ENCODE assay signal across 8 mouse cellular contexts in genomic region chr11:94474544-94474910, GRCm38 (mm10). TPM values are rescaled to one million over a fixed set of nuclear protein-coding genes. Genes with fewer than 3 reads are reported as not detected.
A peak's percentile ranks its signal among the peaks of the same experiment; 100 is the strongest.
DNase-seq lines count a peak whose midpoint lies in the region; ATAC-seq and TF ChIP-seq lines count a peak whose summit lies in the region.

No protein-coding gene starts in this region.

- TF ChIP-seq POLR2A in heart, adult 2 months (IDR thresholded peaks at IDR 0.05; ENCODE audit: insufficient read depth, low read depth, low read length): no peak
- TF ChIP-seq POLR2A in thymus, adult 2 months (IDR thresholded peaks at IDR 0.05; ENCODE audit: control insufficient read depth, extremely low read depth, insufficient read depth, low read length, poor library complexity): no peak

- H3K4me2 ChIP-seq in liver, embryonic 12.5 days: peak overlapping the region; percentile 76
- H3K4me2 ChIP-seq in stomach, postnatal 0 days (replicated peaks; ENCODE audit: low read depth): peak overlapping the region; percentile 92

- intact Hi-C loops in heart, adult 2 months (cut with DNase I): no loop called here
- intact Hi-C loops in heart, postnatal 36 days (cut with DNase I): no loop called here

- TF ChIP-seq CTCF in heart, adult 2 months (IDR thresholded peaks at IDR 0.05): no peak
- TF ChIP-seq CTCF in thymus, adult 2 months (IDR thresholded peaks at IDR 0.05; ENCODE audit: borderline replicate concordance, control insufficient read depth, extremely low read depth, insufficient read depth, low read length, poor library complexity): no peak
- no peak for TF ChIP-seq CTCF in stomach, postnatal 0 days (IDR thresholded peaks at IDR 0.05; ENCODE audit: low read depth)

- peaks cover 3% of the 10 kb centered on the region; the same call in 1 of the 2 replicates for H3K27me3 ChIP-seq in heart, adult 2 months (ENCODE audit: control insufficient read depth, insufficient read depth, low read length)
- peaks cover 26% of the 10 kb centered on the region for H3K27me3 ChIP-seq in thymus, adult 2 months (ENCODE audit: control insufficient read depth, insufficient read depth, low read length)
- H3K27me3 ChIP-seq in liver, embryonic 12.5 days (replicated peaks): peaks cover 100% of the 10 kb centered on the region
- peaks cover 7% of the 10 kb centered on the region; the same call in 1 of the 2 replicates for H3K27me3 ChIP-seq in stomach, postnatal 0 days (ENCODE audit: control insufficient read depth, insufficient read depth, low read length)

- no peaks in the 10 kb centered on the region for H3K9me3 ChIP-seq in liver, embryonic 12.5 days (replicated peaks)
- H3K9me3 ChIP-seq in stomach, postnatal 0 days (ENCODE audit: control insufficient read depth, low read length): no peaks in the 10 kb centered on the region

- no peak for DNase-seq in heart, adult 2 months
- no peak for DNase-seq in heart, postnatal 36 days
- no peak for DNase-seq in thymus, adult 2 months
- DNase-seq in thymus, postnatal 10 days (ENCODE audit: low spot score in 2 of 2): no peak
- DNase-seq in stomach, postnatal 0 days (ENCODE audit: low spot score): no peak
- DNase-seq in thymus, postnatal 36 days: no peak

- no peaks in the 10 kb centered on the region for H3K36me3 ChIP-seq in heart, adult 2 months (ENCODE audit: control insufficient read depth, insufficient read depth, low read length)
- no peaks in the 10 kb centered on the region for H3K36me3 ChIP-seq in thymus, adult 2 months (ENCODE audit: control insufficient read depth, insufficient read depth, low read length)
- no peaks in the 10 kb centered on the region for H3K36me3 ChIP-seq in liver, embryonic 12.5 days
- no peaks in the 10 kb centered on the region for H3K36me3 ChIP-seq in stomach, postnatal 0 days (ENCODE audit: control insufficient read depth, insufficient read depth, low read length)

- no peak for TF ChIP-seq EP300 in heart, adult 2 months (IDR thresholded peaks at IDR 0.05; ENCODE audit: insufficient read depth, low read depth, low read length)
- no peak for TF ChIP-seq EP300 in stomach, postnatal 0 days (optimal IDR thresholded peaks at IDR 0.05)

- H3K9ac ChIP-seq in heart, adult 2 months (ENCODE audit: low read depth, low read length): no peak overlapping the region
- no peak overlapping the region for H3K9ac ChIP-seq in liver, embryonic 12.5 days
- H3K9ac ChIP-seq in stomach, postnatal 0 days (ENCODE audit: low read length): no peak overlapping the region

- H3K4me3 ChIP-seq in heart, adult 2 months: peak overlapping the region; percentile 60
- H3K4me3 ChIP-seq in thymus, adult 2 months (ENCODE audit: control insufficient read depth, insufficient read depth, low read length): peak overlapping the region; percentile 6
- H3K4me3 ChIP-seq in liver, embryonic 12.5 days: peak overlapping the region; percentile 52
- H3K4me3 ChIP-seq in stomach, postnatal 0 days (ENCODE audit: low read depth, low read length): peak overlapping the region; percentile 61

- ATAC-seq in liver, embryonic 12.5 days: peak; percentile 14; the same call in 1 of the 2 replicates
- no peak; the same call in 1 of the 2 replicates for ATAC-seq in stomach, postnatal 0 days (ENCODE audit: low FRiP score, low TSS enrichment)
- ATAC-seq in CD4-positive, CD25-positive, alpha-beta regulatory T cell, adult 4 months: no peak

- H3K79me2 ChIP-seq in heart, adult 2 months (replicated peaks; ENCODE audit: control insufficient read depth, insufficient read depth, low read length): no peaks in the 10 kb centered on the region

- H3K4me1 ChIP-seq in heart, adult 2 months (ENCODE audit: control insufficient read depth, insufficient read depth, low read length): no peaks in the 10 kb centered on the region
- H3K4me1 ChIP-seq in thymus, adult 2 months (replicated peaks; ENCODE audit: control insufficient read depth, insufficient read depth, low read length): peaks cover 17% of the 10 kb centered on the region
- H3K4me1 ChIP-seq in liver, embryonic 12.5 days: peaks cover 25% of the 10 kb centered on the region
- H3K4me1 ChIP-seq in stomach, postnatal 0 days (replicated peaks; ENCODE audit: control insufficient read depth, insufficient read depth): peaks cover 2% of the 10 kb centered on the region

- 2% methylated on average over 11 of the region's 11 CpGs for whole genome bisulfite sequencing in heart, adult 2 months
- 2% methylated on average over 11 of the region's 11 CpGs for WGBS in thymus, adult 2 months
- 5% methylated on average over 11 of the region's 11 CpGs for WGBS in liver, embryonic 12.5 days (ENCODE audit: insufficient replicate concordance)
- WGBS in stomach, postnatal 0 days: 3% methylated on average over 11 of the region's 11 CpGs

- H3K27ac ChIP-seq in heart, adult 2 months: no peak overlapping the region
- no peak overlapping the region for H3K27ac ChIP-seq in thymus, adult 2 months (ENCODE audit: control insufficient read depth, insufficient read depth, low read length)
- H3K27ac ChIP-seq in liver, embryonic 12.5 days: no peak overlapping the region
- no peak overlapping the region for H3K27ac ChIP-seq in stomach, postnatal 0 days (replicated peaks)

RNA-seq across cellular contexts. Expression of gene Cacna1g, which starts 0.5 kb away (rescaled TPM):
- total RNA-seq in heart, adult 2 months (2021): 10 to 100 TPM; 12.2 to 12.9 TPM
- 63.3 and 64.4 TPM in 2 replicates for polyA plus RNA-seq in heart, adult 2 months (2012; rRNA removed)
- total RNA-seq in heart, postnatal 36 days (2021): 10 to 100 TPM; 13.8 to 14.2 TPM
- 2.3 and 6.5 TPM in 2 replicates for polyA plus RNA-seq in thymus, adult 2 months (2012; rRNA removed)
- polyA plus RNA-seq in liver, embryonic 12.5 days (2016; fragmentation: Nextera tagmentation; extraction: Ambion mirVana): 2.5 and 3.2 TPM in 2 replicates
- 1.8 and 2.0 TPM in 2 replicates for polyA plus RNA-seq in stomach, postnatal 0 days (2015; fragmentation: Nextera tagmentation; extraction: Ambion mirVana)
- polyA plus RNA-seq in CD4-positive, CD25-positive, alpha-beta regulatory T cell, adult 4 months (2017; shearing (Covaris generic)): not detected

RNA-seq across cellular contexts. Expression of gene Spata20, which starts 11.5 kb away (rescaled TPM):
- total RNA-seq in heart, adult 2 months (2021): under 1 TPM; 0.23 to 0.52 TPM
- polyA plus RNA-seq in heart, adult 2 months (2012; rRNA removed): 1.3 and 1.5 TPM in 2 replicates
- under 1 TPM; 0.42 to 0.62 TPM for total RNA-seq in heart, postnatal 36 days (2021)
- polyA plus RNA-seq in thymus, adult 2 months (2012; rRNA removed): 0.04 and 0.39 TPM in 2 replicates
- polyA plus RNA-seq in liver, embryonic 12.5 days (2016; fragmentation: Nextera tagmentation; extraction: Ambion mirVana): not detected in 2 replicates
- 0.05 and 0.18 TPM in 2 replicates for polyA plus RNA-seq in stomach, postnatal 0 days (2015; fragmentation: Nextera tagmentation; extraction: Ambion mirVana)
- polyA plus RNA-seq in CD4-positive, CD25-positive, alpha-beta regulatory T cell, adult 4 months (2017; shearing (Covaris generic)): not detected

RNA-seq across cellular contexts. Expression of gene Epn3, which starts 25.2 kb away (rescaled TPM):
- total RNA-seq in heart, adult 2 months (2021): 10 to 100 TPM; 28.4 to 31.9 TPM
- polyA plus RNA-seq in heart, adult 2 months (2012; rRNA removed): 12.6 and 25.7 TPM in 2 replicates
- 10 to 100 TPM; 26.7 to 31.2 TPM for total RNA-seq in heart, postnatal 36 days (2021)
- 1.8 and 3.3 TPM in 2 replicates for polyA plus RNA-seq in thymus, adult 2 months (2012; rRNA removed)
- not detected in 2 replicates for polyA plus RNA-seq in liver, embryonic 12.5 days (2016; fragmentation: Nextera tagmentation; extraction: Ambion mirVana)
- 53.4 and 60.1 TPM in 2 replicates for polyA plus RNA-seq in stomach, postnatal 0 days (2015; fragmentation: Nextera tagmentation; extraction: Ambion mirVana)
- not detected for polyA plus RNA-seq in CD4-positive, CD25-positive, alpha-beta regulatory T cell, adult 4 months (2017; shearing (Covaris generic))

RNA-seq across cellular contexts. Expression of gene Mycbpap, which starts 47.0 kb away (rescaled TPM):
- 1 to 10 TPM in 1 of 2 experiments, under 1 TPM in 1; 0.89 to 1.1 TPM for total RNA-seq in heart, adult 2 months (2021)
- 0.32 and 0.72 TPM in 2 replicates for polyA plus RNA-seq in heart, adult 2 months (2012; rRNA removed)
- 1 to 10 TPM in 1 of 2 experiments, under 1 TPM in 1; 0.89 to 1.3 TPM for total RNA-seq in heart, postnatal 36 days (2021)
- polyA plus RNA-seq in thymus, adult 2 months (2012; rRNA removed): 0.13 and 0.19 TPM in 2 replicates
- polyA plus RNA-seq in liver, embryonic 12.5 days (2016; fragmentation: Nextera tagmentation; extraction: Ambion mirVana): 0.28 and 0.37 TPM in 2 replicates
- 1.4 and 1.9 TPM in 2 replicates for polyA plus RNA-seq in stomach, postnatal 0 days (2015; fragmentation: Nextera tagmentation; extraction: Ambion mirVana)
- polyA plus RNA-seq in CD4-positive, CD25-positive, alpha-beta regulatory T cell, adult 4 months (2017; shearing (Covaris generic)): not detected

Comparison
In these comparisons a context has a peak if more than half of its experiments do, and no peak if none do; other contexts are left out.
1. H3K4me3 ChIP-seq: peak in every context shown above with its lines; median percentile 61 in stomach, postnatal 0 days; 60 in heart, adult 2 months; 52 in liver, embryonic 12.5 days; 6 in thymus, adult 2 months.